Mouse (Mus musculus) layer of hippocampus, adult 11-12 months (tissue): ENCODE data around the gene Gm17364.
A peak's percentile ranks its signal among the peaks of the same experiment; 100 is the strongest.
"Not testable (repeated sequence)": the region's sequence is repeated elsewhere in the genome, so short reads cannot be mapped to it uniquely, and the experiment has no call there.

Experiments
- DNase-seq: peaks from one replicate; pipeline ENCODE4 v3.0.0; 2022; ENCODE audit warnings: low spot score

Gene Gm17364

DNA sequence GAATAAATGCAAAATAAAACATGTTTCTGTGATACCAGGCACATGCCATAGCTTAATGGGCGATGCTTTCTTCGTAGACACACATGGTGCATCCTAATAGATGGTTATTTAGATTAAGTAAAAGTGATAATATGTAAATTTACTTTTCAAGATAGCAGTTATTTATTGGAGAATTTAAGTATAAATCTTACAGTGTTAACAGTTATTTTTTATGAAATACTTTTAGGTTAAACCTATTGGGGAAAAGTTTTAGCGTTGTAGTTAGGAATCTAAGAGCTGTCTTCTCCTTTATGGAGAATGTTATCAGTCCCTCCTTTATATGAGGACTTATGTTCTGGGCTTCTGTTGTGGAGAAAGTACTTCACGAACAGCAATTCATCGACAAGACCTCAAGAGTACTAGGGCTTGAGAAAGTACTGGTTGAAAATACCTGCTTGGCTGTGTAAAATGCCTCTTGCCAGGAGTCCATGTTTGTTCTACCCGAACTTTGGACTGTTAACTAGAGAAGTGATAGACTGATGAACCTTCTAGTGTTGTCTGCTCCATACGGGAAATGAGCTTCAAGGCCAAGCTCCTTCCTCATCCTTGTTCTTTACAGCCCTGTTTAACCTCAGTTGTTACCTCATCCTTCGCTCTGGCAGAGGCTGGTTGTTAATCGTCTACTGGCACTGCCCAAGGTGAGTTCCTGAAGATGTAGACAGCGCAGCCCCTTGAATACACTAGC lies at the start of gene Gm17364:
Gene Gm17364, minus strand, starts transcription at position 51 of the 724 bp plus-strand sequence.
- DNase-seq = no peak

GRCm38 (mm10) chr13:41321433-41321832 lies 47.7 kb upstream of the Gm17364 start:
- DNase-seq = no peak

DNA sequence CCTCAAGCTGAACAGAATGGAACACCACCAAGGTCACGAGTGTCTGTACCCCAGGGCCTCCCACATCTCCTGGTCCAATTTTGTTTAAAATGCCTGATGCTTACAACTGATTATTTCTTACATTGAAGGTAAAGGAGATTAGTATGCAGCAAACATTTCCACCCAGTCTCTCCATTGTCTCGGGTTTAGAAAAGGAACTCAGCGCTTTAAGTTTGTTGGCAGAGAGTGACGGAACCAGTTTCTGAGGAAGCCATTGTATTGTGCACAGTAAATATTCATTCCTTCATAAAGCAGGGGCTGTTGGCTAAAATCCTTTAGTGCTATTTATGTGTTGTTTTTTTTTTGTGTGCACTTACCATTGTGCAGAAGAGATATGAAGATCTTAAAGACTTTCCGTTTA lies 47.0 kb upstream of the Gm17364 start:
- no peak for DNase-seq

GRCm38 (mm10) chr13:41302716-41303115 lies 28.9 kb upstream of the Gm17364 start:
- DNase-seq = peak; percentile 89

DNA sequence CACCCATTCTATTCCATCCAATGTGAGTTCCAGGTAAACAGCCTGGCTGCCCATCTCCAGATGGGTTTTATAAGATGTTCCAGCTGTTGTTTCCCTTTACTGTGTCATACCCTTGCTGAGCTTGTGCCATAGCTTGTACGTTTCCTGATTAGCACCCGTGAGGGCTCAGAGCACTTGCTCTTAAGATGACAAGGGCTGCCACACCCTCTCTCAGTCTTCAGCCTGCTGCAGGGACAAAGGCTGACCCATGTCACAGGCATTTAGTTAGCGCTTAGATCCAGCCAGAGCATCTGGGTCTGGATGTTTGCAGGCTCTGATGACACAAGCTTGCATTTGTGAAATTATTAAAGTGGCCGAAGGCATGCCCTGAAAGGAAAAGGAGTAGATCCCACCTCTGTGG lies 26.3 kb upstream of the Gm17364 start:
- no peak for DNase-seq

DNA sequence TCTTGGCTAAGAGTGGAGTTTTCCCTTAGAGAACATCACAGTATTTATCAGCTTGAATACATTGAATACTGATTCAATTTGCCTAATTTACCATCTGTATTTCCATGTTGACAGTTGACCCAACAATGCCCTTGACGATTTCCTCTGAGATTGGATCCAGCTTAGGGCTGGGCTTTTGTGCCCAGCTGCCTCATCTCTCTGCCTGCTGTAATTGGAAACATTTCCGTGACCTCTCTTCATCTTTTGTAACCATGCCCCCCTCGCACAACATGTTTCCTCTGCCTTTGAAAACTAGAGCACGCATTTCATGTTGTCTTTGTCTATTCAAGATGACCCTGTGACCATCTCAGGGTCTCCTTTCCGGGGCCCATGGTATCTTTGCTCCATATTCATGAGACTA lies 25.2 kb upstream of the Gm17364 start:
- DNase-seq = no peak

GRCm38 (mm10) chr13:41298533-41298932 lies 24.8 kb upstream of the Gm17364 start:
- DNase-seq = no peak

GRCm38 (mm10) chr13:41296396-41296795 lies 22.6 kb upstream of the Gm17364 start:
- DNase-seq = no peak

DNA sequence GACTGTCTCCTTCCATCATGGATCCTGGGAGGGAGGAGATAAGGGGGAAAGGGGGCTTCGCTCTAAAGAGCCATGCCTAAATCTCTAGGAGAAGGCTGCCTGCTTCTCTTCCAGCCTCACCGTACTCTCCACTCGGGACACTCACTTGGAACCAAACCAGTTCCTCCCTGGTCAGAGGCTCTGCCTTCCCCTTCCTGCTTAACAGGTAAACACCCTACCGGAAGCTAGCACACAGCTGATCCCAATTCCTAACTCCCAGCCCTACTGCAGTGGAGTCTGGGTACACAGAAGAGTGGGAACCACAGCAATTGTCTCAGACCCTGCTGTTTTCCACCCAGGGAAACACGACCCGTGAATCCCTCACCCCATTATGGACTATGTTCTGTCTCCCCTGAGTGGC lies 22.1 kb upstream of the Gm17364 start:
- DNase-seq = no peak

- no peak for DNase-seq
Measured at GRCm38 (mm10) chr13:41293595-41293994, 19.8 kb upstream of the Gm17364 start.

GRCm38 (mm10) chr13:41291466-41291974 lies 17.7 kb upstream of the Gm17364 start:
- DNase-seq = no peak

DNA sequence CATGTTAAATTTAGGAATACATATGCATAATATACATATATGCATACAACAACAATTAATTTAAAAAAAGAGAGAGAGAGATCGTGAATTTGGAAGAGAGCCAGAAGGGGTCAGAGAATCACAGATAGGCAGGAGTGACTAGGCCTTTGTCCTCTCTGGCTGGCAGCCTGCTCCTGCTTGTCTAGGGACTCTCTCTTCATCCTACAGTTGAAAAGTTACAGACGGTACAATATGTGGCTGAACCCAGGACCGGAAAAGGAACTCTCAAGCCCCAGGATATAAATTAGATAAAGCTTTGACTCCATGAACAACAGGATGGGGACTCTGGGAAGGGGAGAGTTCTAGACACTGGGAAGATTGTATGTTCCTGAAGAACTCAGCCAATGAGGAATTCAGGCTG lies 12.5 kb upstream of the Gm17364 start:
- DNase-seq = no peak

GRCm38 (mm10) chr13:41285448-41285847 lies 11.7 kb upstream of the Gm17364 start:
- no peak for DNase-seq

GRCm38 (mm10) chr13:41283256-41283655 lies 9.5 kb upstream of the Gm17364 start:
- peak; percentile 85 for DNase-seq

DNA sequence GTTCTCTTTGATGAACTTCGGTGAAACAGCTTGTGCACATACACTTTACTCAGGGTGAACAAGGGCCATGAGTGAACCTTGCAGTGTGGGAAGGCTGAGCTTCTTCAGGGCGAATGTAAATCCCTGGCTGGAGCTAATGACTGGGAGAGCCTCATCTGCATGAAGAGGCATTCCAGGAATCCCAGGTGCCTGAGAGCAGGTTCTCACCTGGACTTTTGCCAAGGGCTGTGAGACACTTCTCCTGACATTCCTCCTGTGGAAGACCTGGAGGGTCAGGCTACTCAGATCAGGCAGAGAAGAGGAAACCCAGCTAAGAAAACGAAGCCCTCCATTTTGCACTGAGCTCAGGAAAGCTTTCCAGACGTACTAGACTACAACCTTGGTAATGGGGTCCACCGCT lies 6.9 kb upstream of the Gm17364 start:
- DNase-seq = no peak

DNA sequence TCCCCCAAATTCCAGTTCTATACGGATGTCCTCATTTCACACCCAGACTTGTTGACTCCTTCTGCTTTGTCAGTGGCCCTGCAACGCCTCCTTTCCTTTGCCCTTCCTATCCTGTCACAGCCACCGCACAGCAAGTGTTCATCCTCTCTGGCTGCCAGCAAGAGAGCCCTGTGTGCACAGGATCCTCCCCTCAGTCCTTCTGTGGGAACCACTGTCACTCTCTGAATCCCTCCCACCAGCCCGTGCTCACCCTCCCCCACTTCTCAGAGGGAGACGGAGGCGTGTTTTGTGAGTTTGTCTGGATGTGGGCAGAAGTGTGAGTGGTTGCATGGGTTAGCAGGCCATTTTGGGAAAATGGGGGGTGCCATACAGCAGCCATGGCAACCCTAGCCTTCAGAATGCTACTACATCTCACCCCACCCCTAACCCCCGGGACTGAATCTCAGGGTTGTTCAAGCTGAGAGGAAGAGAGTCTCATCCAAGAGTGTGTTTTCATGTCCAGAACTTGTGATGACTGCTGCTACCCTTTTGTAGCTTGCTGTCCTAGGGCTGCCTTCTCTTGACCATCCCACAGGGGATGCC lies 5.9 kb downstream of the Gm17364 start:
- DNase-seq = no peak

GRCm38 (mm10) chr13:41263304-41264006 lies 10.3 kb downstream of the Gm17364 start:
- DNase-seq = no peak

DNA sequence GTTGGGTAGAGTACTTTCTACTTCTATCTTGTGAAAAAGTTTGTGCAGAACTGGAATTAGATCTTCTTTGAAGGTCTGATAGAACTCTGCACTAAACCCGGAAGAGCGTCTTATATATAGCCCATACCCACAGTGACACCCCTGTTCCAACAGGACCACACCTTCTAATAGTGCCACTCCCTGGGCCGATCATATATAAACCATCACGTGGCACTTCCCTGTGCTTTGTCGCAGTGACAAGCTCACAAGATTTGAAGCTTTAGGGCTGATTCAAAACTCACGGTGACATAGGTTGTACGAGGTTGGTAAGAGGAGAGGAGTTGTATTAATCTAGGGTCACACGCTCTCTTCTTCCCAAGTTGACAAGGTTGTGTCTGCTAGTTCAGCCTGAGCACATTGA lies 12.2 kb downstream of the Gm17364 start:
- not testable (repeated sequence) for DNase-seq

DNA sequence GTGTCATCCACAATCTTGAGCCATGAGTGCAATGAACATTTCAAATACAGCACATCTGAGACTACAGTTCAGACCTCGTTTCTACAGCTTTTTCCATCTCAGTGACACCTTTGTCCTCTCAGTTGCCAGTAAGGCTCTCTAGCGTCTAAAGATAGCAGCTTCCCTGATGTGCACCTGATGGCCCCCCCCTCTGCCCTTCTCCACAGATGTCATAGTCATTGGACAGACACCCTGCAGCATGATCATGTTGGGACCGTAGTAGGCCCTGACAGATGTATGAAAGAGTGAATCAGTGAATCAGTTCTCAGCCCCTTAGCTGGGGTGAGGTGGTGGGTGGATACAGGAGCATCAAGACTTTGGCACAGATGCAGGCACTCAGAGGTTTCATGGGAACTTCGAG lies 15.9 kb downstream of the Gm17364 start:
- DNase-seq = no peak

DNA sequence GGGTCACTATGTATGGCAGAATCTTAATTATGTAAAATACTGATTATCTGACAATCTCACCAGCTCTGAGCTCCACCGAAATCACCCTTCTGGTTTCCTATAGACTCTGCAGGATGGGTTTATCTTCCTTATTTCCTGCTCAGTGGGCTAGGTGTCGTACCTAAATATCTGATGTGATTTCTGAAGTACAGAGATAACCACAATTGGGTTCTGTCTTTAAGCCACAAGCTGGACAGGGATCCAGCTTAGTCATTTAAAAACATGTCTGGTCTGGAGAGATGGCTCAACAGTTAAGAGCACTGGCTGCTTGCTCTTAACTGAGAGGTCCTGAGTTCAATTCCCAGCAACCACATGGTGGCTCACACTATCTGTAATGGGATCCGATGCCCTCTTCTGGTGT lies 16.8 kb downstream of the Gm17364 start:
- no peak for DNase-seq

DNA sequence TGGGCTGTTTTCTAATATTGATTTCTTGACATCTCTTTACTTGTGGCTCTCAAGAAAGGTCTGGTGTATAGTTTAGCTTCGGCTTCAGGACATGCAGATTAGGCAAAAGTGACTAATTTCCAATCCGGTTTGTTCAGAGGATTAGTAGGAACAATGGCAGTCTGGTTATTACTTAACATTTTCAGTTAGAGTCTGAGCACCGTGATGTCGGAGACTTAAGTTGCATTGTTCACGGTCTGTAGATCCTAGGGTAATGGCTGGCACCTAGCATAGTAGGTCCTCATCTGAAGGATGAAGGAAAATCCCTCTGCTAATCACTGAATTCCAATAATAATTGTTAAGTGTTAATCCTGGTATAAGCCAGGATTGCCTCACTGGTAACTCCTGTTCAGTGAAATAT lies 17.7 kb downstream of the Gm17364 start:
- DNase-seq = no peak

DNA sequence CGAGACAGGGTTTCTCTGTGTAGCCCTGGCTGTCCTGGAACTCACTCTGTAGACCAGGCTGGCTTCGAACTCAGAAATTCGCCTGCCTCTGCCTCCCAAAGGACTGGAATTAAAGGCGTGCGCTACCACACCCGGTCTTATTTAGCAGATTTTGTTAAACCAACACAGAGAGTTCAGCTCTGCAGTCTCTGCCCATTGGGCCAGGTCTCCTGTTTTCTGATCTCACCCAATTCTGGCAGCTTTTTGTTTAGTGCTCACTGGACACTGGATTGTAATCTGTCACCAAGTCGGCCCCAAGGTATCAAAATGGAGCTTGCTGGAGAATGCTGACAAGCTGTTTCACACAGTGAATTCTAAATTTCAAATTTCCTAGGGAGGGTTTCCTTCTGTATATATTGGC lies 21.0 kb downstream of the Gm17364 start:
- DNase-seq = no peak

- no peak for DNase-seq
Measured at GRCm38 (mm10) chr13:41252141-41252540, 21.6 kb downstream of the Gm17364 start.
